Mouse (Mus musculus) frontal cortex, postnatal 10 days (tissue): ENCODE results near the gene Lrrtm3.

Experiments used
- DNase-seq, 2 experiments: peaks; one replicate each; pipeline ENCODE4 v3.0.0; 2022; ENCODE audit warnings: low spot score in 2 of 2, mixed read lengths in 1 of 2

The Lrrtm3 gene

DNA sequence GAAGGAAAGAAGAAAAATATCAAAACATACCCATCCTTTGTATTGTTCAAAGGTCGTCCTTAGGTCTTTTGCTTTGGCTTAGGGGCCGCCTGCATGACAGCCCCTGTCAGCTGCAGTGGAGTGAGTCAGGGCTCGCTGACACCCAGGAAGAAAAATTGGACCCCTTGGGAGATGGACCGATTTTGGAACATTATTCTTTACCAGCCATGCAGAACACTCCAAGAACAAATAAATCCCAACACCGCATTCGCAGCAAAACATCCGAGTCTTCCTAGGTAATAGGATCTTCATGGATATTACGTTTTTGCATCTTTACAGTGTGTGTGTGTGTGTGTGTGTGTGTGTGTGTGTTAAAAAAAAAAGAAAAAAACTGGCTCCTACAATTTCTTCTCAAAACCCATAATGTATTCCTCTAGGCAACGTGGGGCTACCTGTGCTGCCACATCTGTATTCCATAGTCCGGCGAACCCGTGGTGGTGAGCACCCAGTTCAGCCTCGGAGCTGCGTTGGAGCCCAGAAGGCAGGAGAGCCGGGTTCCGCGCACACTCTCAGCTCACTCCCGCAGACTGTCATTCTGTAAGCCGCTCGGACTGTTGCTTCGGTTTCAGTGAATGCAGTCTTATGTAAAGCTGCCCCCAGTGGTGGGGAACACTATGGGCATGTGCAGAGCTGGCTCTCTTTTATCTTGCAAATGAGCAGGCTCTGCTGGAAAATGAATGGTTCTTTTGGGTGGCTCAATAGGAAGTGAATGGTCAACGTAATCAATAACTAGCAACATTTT, at the start of gene Lrrtm3:
Gene Lrrtm3, minus strand, starts transcription at position 598 of the 781 bp plus-strand sequence.
- DNase-seq, result peak; percentile 75 to 79

DNA sequence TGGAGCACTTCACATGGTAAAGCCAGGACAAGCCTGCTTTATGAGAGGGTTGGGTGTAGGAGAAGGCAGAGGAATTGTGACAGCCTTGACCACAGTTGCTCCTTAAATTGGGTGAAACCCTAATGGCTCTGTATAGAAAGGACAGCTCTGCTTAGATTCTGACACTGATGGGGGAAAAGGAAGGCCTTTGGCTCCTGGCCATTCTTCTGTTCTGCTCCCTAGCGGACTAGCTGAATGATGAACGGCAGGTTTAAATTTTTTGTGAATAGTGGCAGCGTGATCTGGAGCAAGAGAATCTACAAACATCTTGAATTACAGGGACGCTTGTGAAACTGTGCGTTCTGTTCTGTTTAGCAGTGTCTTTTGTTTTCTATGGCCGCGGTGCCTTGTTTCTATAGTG, 45.4 kb upstream of the Lrrtm3 start:
- DNase-seq, result no peak

DNA sequence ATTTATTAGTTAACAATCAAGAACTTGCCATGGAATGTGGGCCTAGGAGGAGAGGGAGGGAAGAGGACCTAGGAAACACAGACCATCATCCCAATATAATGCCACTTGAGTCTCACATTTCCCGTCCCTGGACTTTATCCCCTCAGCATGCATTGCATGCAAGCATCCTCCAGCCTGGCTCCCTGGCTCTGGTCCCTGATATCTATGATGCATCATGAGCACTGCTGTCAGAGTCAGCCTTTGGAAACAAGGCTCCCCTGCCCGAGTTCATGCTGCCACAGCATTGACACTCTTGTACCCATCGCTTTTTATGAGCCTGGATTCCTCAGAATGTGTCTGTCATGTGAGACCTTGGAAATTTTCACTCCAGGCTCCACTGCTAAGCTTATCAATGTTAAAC, 43.4 kb upstream of the Lrrtm3 start:
- no peak for DNase-seq

DNA sequence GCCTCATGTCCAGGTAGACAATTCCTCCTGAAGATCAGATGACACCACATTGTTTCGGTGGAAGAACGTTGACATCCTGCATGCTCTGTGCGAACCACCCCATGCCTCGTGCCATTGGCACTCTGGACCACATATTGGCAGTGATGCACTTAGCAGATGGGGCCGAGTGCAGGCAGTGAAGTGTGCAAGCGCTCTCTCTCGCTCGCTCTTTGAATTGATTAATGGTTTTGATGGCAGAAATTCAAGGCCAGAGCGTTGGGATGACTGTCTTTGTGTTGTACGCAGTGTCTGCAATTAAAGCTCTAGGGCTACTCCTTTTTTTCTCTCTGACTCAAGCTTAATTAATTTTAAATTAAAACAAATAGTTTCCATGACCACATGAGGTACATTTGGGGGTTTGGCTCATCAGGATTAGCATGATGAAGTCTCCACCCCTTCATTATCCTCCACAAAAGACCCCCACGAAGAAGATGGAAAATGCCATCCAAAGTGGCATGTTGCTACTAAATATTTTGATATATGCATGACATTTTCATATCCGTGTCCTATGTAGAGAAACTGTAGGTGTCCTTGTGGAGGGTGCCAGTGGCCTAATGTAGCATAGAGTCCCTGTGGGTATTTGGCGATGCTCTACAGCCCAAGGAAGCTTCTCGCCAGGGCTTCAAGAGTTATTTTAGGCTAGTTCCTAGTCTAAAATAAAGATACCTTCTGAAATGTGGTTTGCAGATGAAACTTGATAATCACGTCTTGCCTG, 40.5 kb upstream of the Lrrtm3 start:
- no peak for DNase-seq

DNA sequence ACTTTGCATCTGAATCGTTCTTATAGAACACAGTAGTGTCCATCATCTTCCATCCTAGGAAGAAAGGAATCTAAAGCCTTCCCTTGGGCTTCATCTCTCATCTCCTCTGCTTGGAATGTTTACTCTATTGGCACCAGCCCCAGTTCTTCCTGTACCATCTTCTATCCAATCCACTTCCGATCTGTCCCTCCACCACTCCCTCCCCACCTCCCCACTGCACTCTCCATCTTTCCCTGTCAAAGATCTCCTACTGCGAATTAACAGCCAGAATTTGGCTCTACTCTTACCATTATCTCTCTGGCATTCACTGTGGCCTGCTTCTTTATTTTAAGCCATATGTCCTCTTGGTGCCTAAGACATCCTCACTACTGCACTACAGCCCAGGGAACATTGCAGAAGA, 28.8 kb upstream of the Lrrtm3 start:
- DNase-seq, result no peak

DNA sequence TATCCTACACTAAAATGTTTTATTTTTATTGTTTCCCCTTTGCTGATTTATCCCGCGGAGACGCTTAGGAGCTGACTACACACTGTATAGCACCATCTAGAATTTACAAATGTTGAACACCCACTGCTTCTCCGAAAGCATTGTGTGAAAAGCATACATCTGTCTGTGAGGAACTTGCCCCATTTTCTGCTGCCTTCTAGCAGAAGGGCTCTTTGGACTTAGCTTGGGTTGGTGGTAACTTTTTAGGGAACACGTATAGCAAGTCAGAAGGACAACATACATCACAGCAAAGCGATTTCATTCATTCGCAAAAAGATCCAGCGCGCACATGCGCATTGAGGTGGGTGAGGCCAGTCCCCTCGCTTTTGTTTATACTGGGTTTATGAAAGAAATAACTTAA, 25.2 kb upstream of the Lrrtm3 start:
- no peak for DNase-seq

DNA sequence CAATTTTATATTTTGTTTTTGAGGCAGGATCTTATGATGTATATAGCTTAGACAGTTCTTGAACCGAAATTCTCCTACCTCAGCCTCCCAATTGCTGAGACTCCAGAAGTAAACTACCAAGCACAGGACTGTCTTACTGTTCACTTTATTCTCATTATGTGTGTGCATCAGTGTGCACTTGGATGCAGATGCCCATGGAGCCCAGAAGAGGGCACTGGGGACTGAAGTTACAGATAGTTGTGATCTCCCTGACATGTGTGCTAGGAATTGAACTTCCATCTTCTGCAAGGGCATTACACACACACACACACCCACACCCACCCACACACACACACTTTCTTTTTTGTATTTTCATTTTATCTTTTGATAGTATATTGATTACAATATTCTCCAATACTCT, 6.5 kb upstream of the Lrrtm3 start:
- no peak for DNase-seq

DNA sequence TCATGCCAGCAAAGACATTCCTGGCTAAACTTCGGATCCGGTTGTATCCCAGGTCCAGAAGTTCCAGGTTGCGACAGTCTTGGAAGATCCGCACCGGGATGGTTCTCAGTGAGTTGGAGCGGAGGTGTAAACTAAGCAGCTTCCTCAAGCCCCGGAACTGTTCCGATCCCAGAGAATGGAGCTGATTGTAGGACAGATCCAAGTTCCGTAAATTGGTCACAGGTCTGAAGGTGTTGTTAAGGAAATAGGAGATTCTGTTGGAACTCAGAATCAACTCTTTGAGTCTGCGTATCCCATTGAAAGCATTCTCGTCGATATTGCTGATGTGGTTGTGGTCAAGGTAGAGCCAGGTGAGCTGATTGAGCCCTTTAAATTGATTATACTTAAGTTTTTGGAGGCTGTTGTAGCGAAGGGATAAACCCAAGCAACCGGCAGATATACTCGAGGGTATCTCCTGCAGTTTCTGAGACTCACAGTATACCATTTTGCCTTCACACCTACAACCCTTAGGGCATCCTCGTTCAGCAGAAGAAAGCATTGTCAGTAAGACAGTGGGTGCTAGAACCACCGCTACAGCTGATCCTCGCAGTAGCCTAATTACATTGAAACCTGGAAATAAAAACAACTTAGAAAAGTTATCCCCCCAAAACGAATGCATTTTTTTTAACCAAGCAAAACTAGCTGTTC, 1.2 kb downstream of the Lrrtm3 start:
- DNase-seq, result no peak

DNA sequence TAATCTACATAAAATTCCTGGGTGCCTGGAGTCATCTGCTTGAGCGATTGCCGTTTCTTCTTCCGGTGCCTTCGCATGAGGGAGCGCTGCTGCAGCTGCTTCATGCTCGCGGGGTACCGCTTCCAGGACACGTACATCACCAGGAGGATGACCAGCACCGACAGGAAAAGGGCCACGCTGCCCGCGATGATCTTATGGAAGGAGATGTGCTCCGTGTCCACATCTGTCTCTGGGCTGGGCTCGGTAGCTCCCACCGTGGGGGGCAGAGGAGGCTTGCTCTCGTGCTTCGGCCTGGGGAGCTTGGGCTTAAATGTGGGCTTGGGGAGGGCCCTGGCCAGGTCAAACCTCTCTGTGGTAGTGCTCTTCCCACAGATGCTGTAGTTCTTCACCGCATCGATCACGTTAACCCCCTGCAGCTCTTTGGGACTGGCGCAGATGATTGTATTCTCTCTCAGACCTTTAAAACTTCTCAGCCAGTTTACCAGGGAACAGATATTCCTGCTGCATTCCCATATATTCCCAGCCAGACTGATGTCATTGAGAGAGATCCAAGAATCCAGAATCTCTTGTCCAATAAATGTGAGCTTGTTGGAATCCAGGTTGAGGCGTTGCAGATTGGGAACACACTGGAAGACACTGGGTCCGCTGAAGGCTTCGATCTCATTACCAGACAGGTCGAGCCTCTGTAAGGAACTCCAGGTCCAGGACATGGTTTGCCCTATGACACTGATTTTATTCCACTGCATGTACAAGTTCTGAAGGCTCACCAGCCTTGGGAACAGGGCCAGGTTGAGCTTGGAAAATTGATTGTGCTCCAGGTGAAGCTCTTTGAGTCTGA, 1.9 kb downstream of the Lrrtm3 start:
- DNase-seq, result peak in 1 of 2 experiments; percentile 38

DNA sequence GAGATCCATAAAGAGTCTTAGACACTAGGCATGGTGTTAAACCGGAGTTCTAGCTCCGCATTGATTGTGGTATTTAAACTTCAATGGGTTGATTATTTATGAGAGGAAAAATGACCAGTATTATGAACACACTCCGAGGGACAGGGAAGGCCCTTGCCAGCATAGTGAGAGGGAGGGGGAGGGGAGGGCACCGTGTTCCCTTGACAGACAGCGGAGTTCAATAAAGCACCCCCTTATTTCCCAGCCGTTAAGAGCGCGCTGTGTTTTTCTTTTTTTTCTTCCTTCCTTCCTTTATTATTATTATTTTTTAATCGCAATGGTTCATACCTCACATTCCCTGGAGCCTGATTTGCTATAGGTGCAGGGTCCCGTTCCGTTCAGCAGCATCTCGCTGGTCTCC, 2.6 kb downstream of the Lrrtm3 start:
- DNase-seq, result no peak

DNA sequence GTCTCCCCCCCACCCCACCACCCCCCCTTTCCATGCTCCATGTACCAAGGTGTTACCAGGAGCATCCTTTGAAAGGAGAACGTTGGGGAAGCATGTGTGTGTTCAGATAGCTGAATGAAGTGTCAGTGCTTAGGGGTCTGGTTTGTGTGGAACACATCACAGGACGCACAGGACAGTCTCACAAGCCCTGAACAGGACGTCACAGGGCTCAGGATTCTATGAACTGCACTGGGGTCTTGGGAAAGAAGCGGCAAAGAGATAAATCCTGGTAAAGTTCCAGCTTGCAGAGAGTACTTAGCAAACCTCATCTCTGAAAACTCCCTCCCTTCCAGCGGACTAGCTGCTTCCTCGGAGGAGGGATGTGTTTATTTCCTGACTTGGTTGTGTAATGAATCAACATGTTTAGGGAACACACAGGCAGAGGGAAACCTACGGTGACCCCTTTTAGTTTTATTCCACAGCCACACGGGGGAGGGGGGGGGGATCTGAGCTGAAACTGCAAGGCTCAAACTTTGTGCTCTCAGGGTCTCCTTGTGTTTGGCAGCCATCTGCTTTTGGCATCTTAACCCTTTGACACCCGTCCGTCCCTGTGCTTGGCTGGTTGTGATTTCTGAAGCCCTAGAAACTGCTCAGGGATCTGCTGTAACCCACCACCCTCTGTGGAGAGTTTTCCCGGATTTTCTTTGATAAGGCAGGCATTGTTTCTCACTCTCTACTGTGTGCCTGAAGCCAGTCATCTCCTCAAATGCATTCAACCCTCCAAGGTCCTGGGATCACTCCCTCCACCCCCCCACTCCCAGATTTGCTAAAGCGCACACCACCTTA, 3.3 kb downstream of the Lrrtm3 start:
- no peak for DNase-seq

DNA sequence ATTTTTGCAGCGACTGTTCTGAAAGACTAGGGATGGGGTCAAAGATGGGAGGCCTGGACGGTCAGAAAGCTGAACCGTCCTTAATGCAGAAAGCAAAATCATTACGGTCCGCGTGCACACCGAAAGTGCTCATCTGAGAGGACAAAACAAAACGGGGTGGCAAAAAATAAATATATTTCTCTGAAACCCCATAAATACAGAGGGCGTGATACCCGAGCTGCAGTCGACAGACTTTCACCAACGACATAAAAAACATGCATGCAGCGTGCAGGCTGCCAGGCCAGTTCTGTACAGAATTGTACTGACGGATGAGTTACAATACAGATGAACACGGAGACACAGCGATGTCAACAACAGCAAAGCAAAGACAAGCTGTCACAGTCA, 3.9 kb downstream of the Lrrtm3 start:
- no peak for DNase-seq

DNA sequence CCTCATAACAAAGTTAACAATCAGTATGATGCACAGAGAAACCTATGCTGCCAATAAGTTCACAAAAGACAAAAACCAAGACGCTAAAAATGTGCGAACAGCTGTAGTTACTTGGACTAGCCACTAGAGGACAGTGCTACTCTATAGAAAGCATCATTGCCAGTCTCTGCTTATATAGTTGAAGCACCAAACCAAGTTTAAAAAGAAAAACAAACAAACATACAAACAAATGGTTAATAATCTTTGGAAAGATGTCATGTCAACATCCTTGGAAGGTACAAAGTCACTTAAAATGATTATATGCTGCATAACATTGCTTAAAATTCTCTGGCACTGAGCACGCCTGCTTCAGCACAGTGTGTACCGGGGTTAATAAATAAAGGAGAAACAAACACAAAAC, 5.6 kb downstream of the Lrrtm3 start:
- no peak for DNase-seq

DNA sequence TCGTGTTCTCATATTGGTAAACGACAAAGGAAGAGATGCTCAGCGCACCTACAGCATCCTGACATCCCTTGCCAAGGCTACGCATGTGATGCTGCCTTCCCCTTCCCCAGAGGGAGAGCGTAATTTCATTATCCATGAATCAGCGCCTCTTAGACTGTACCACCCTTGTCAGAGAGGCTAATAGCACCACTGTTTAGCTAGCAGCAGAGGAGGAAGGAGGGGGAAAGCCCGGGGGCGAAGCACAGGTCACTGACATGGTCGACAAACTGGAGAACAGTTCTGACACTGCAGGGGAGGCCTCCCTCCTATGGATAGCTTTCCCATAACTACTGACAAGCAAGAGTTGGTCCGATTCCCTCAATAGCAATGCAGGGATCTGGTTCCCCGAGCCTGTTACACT, 6.3 kb downstream of the Lrrtm3 start:
- no peak for DNase-seq

DNA sequence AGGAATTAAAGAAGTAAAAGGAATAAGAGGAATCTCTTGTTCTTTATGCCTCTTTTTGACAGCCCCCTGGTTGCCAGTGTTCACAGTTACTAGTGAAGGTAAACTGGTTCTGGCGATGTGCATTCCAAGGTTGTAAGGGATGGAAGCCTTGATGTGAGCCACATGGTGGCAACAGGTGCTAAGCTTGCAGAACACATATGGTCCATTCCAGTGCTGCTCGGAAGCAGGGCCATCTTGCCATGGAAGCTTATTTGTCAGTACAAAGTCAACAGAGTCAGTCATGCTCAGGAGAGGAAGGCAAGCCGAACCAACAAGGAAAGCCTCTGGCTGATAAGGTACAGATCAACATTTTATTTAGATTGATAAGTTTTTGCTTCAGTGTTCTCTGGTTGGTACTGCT, 7.7 kb downstream of the Lrrtm3 start:
- DNase-seq, result no peak

DNA sequence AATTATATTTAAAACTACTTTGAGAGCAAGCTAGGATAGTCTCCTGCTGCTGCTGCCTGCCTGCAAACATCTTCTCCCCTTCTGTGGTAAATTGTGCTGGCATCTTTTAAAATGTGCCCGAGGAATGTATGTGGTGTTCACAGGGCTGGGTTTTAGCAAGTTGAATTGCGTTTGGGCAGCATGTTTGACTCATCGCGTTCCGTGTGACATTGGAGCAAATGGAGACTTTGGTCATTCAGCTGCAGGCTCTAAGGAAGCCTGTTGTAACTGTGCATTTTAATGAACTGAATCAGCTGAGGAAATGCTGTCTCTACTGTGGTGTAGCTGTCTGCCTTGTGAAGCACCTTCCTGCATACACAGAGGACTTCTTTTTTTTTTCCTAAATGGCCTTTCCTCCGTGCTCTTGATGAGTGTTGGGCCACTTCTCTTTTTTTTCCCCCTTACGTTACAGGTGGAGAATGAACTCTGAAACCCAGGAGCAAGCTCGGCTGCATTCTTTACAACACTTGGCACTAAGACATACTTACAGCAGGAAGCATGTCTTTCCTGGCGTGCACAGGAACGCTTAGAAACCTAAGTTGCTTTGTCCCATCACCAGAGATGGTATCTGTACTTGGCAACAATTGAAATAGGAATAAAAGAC, 13.5 kb downstream of the Lrrtm3 start:
- DNase-seq, result no peak

DNA sequence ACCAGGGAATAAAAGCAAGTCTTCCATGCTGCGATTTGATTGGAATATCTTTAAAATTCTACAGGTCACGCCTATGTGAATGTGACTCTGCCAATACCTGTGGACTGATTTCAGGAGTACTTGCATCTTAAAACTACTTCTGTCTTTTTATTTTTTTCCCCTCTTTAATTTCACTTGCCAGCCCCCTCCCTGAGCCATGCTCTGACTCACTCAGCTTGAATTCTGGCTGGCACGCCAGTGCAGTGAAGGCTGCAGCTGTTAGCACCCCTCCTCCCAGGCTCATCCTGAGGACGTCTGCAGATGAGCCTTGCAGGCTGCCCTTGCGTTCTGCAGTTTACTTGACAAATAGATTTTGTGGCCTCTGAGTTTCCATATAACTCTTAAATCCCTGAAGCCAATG, 14.1 kb downstream of the Lrrtm3 start:
- DNase-seq, result peak; percentile 43 to 51

DNA sequence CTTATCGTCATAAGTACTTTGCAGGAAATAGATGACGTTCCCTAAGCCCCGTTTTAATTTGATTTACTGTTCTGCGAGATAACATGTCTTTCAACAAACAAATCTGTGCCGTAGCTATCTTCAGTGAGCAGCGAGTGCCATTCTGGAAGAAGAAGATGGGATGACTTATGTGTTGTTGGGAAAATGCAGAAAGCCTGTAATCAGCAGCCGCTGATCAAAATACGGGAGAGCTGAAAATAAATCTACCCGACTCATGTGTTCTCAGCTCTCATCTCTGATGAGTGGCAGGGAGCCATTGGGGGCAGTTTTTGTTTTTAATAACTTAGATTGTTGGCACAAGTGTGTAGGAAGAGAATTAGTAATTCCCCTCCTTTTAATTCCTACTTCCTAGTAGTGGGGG, 26.4 kb downstream of the Lrrtm3 start:
- no peak for DNase-seq

DNA sequence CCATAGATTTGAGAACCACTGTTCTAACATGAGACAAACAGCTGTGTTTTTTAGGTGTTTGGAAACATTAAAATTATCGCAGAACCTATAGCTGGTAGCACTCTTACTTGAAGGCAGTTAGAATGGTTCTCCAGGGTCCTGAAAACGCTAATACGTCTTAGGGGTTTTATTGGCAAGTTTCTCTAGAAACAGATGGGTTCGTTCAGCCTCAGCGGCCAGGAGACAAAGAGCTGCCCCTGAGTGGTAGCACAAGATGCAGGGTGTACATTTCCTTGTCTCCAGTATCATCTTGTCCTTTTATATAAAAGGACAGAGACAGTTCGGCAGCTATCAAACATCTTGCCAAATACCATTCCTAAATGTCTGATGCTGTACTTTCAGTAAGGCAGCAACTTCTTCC, 40.1 kb downstream of the Lrrtm3 start:
- no peak for DNase-seq

DNA sequence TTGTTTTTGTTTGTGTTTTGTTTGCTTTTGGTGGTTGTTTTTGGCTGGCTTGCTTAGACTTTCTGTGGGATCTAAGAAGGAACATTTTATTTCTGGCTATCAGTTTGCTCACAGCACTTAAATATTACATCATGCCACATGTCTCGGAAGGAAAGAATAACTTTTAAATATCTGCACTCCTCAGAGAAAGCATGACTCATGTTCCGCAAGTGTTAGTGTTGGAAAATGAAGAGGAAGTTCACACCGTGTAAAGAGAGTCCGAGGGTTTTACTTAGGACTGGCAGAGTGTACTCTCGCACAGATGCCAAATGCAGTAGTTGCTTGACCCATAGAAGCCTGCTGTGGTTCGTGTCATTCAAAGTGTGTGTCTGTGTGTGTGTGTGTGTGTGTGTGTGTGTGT, 40.9 kb downstream of the Lrrtm3 start:
- DNase-seq, result no peak

DNA sequence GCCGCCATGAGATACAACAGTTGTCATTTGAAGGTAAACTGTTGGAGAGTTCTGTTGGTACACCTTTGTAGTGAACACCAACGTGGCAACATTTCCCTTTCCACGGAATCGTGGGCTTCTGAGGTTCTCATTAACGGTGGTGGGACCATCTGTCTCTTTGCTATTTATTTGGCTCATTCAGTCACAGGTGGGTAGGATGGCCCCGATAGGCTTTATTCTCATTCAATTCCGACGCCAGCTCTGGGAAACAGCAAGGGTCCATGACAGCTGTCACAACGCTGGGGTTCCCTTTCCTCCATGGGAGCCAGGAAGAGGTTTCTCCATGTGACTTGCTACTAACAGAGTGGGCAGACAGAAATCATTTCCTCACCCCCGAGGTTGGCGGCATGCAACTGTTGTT, 48.2 kb downstream of the Lrrtm3 start:
- DNase-seq, result no peak
